Mouse (Mus musculus) G1E (cell line): ENCODE measurements around the gene Cox8b.

ENCODE experiments used
- CTCF ChIP-seq: IDR thresholded peaks from 2 replicates; pipeline ENCODE4 v1.5.1; 2012; ENCODE audit warnings: low read depth, low read length, inconsistent platforms, mixed read lengths
- GATA1 ChIP-seq: IDR thresholded peaks from 2 replicates; pipeline ENCODE4 v1.6.1; 2012; ENCODE audit warnings: borderline replicate concordance, low read length, inconsistent platforms, mixed read lengths
- GATA2 ChIP-seq: IDR thresholded peaks from 2 replicates; pipeline ENCODE4 v1.6.1; 2012; ENCODE audit warnings: low read depth, low read length, inconsistent platforms, borderline replicate concordance
- POLR2AphosphoS5 ChIP-seq: IDR thresholded peaks from 2 replicates; pipeline ENCODE4 v1.6.1; 2012; ENCODE audit warnings: low read depth, low read length, inconsistent platforms; ENCODE audit not compliant: insufficient replicate concordance
- TAL1 ChIP-seq: conservative IDR thresholded peaks from 2 replicates; pipeline ENCODE4 v1.6.1; 2012; ENCODE audit warnings: low read depth, low read length, inconsistent platforms, mixed read lengths

GRCm38 (mm10) chr7:140853386-140853785, 46.9 kb downstream of the Cox8b start:
- TF ChIP-seq TAL1 (no peak), CTCF (no peak), GATA1 (no peak), POLR2AphosphoS5 (no peak), GATA2 (no peak)
